Mouse (Mus musculus) MEL (cell line): ENCODE results near the gene E2f2. TPM values are rescaled to one million over a fixed set of nuclear protein-coding genes. Genes with fewer than 3 reads are reported as not detected.
A peak's percentile ranks its signal among the peaks of the same experiment; 100 is the strongest.

Experiments
- DNase-seq: peaks from one replicate; pipeline ENCODE4 v3.0.0; 2011; ENCODE audit warnings: low read depth, low spot score
- H3K27ac ChIP-seq: 2 replicates; pipeline ENCODE4 v1.5.1; 2012; ENCODE audit warnings: low read depth, mild to moderate bottlenecking, control low read depth, low read length, moderate library complexity; ENCODE audit not compliant: control insufficient read depth
- H3K27me3 ChIP-seq, 2 experiments: fragments of 150-350 bp in 1 of 2; sonication (generic) in 1 of 2; 2 replicates each; pipeline ENCODE4 v1.6.1; 2012; ENCODE audit warnings: low read length in 2 of 2, mild to moderate bottlenecking in 2 of 2, improper control_type of control experiment in 1 of 2, moderate library complexity in 1 of 2; ENCODE audit not compliant: insufficient read depth in 2 of 2, control insufficient read depth in 1 of 2
- H3K36me3 ChIP-seq, 2 experiments: 2 replicates each; pipeline ENCODE4 v1.6.1; 2012 to 2014; ENCODE audit warnings: low read length in 2 of 2, improper control_type of control experiment in 1 of 2, inconsistent platforms in 1 of 2, mild to moderate bottlenecking in 1 of 2; ENCODE audit not compliant: insufficient read depth in 2 of 2, control insufficient read depth in 1 of 2
- H3K4me1 ChIP-seq, 2 experiments: fragments of 150-350 bp in 1 of 2; sonication (generic) in 1 of 2; 2 replicates each; pipeline ENCODE4 v1.6.1; 2012; ENCODE audit warnings: low read length in 2 of 2, improper control_type of control experiment in 1 of 2, mild to moderate bottlenecking in 1 of 2; ENCODE audit not compliant: insufficient read depth in 2 of 2, control insufficient read depth in 1 of 2
- H3K4me3 ChIP-seq, 2 experiments: fragments of 150-350 bp in 1 of 2; sonication (generic) in 1 of 2; 2 replicates each; pipeline ENCODE4 v1.5.1; 2012; ENCODE audit warnings: low read depth in 2 of 2, low read length in 2 of 2, mild to moderate bottlenecking in 2 of 2, moderate library complexity in 2 of 2, control low read depth in 1 of 2, improper control_type of control experiment in 1 of 2; ENCODE audit not compliant: control insufficient read depth in 1 of 2, insufficient read depth in 1 of 2
- H3K79me2 ChIP-seq: 2 replicates; pipeline ENCODE4 v1.6.1; 2012; ENCODE audit warnings: mild to moderate bottlenecking, low read length, moderate library complexity; ENCODE audit not compliant: control insufficient read depth, poor library complexity, insufficient read depth
- H3K9ac ChIP-seq: 2 replicates; pipeline ENCODE4 v1.6.1; 2012; ENCODE audit warnings: low read depth, mild to moderate bottlenecking, control low read depth, low read length, moderate library complexity; ENCODE audit not compliant: control insufficient read depth, poor library complexity, severe bottlenecking
- H3K9me3 ChIP-seq: fragments of 150-350 bp; sonication (generic); replicated peaks from 2 replicates; pipeline ENCODE4 v1.6.1; 2012; ENCODE audit warnings: mild to moderate bottlenecking, low read length, improper control_type of control experiment, moderate library complexity; ENCODE audit not compliant: insufficient read depth
- BHLHE40 ChIP-seq: IDR thresholded peaks from 2 replicates; pipeline ENCODE4 v1.6.1; 2012; ENCODE audit warnings: low read depth, mild to moderate bottlenecking, inconsistent platforms, low read length, improper control_type of control experiment, borderline replicate concordance
- CHD1 ChIP-seq: IDR thresholded peaks from 2 replicates; pipeline ENCODE4 v1.6.1; 2012; ENCODE audit warnings: low read depth, mild to moderate bottlenecking, inconsistent platforms, low read length, improper control_type of control experiment
- CHD2 ChIP-seq: IDR thresholded peaks from 2 replicates; pipeline ENCODE4 v1.6.1; 2011; ENCODE audit warnings: low read length, improper control_type of control experiment
- CTCF ChIP-seq, 3 experiments: IDR thresholded peaks in 2 of 3; conservative IDR thresholded peaks in 1 of 3; 2 replicates each; pipeline ENCODE4 v1.5.1; 2011 to 2012; ENCODE audit warnings: low read length in 3 of 3, low read depth in 2 of 3, mild to moderate bottlenecking in 2 of 3, improper control_type of control experiment in 1 of 3, inconsistent platforms in 1 of 3, mixed read lengths in 1 of 3, moderate library complexity in 1 of 3; ENCODE audit not compliant: control insufficient read depth in 1 of 3, insufficient read depth in 1 of 3, poor library complexity in 1 of 3, severe bottlenecking in 1 of 3
- EP300 ChIP-seq, 2 experiments: IDR thresholded peaks; 2 replicates each; pipeline ENCODE4 v1.6.1; 2011; ENCODE audit warnings: improper control_type of control experiment in 2 of 2, low read length in 2 of 2, low read depth in 1 of 2, mild to moderate bottlenecking in 1 of 2
- ETS1 ChIP-seq: IDR thresholded peaks from 2 replicates; pipeline ENCODE4 v1.6.1; 2012; ENCODE audit warnings: low read depth, mild to moderate bottlenecking, inconsistent platforms, low read length, improper control_type of control experiment, moderate library complexity
- GATA1 ChIP-seq: IDR thresholded peaks from 2 replicates; pipeline ENCODE4 v1.6.1; 2011; ENCODE audit warnings: low read depth, low read length, improper control_type of control experiment
- KAT2A ChIP-seq: conservative IDR thresholded peaks from 2 replicates; pipeline ENCODE4 v1.6.1; 2012; ENCODE audit warnings: low read depth, low read length, improper control_type of control experiment, inconsistent platforms
- MAZ ChIP-seq: IDR thresholded peaks from 2 replicates; pipeline ENCODE4 v1.6.1; 2012; ENCODE audit warnings: low read depth, mild to moderate bottlenecking, inconsistent platforms, low read length, improper control_type of control experiment
- NELFE ChIP-seq: IDR thresholded peaks from 2 replicates; pipeline ENCODE4 v1.6.1; 2011; ENCODE audit warnings: low read depth, low read length, improper control_type of control experiment
- NRF1 ChIP-seq: IDR thresholded peaks from 2 replicates; pipeline ENCODE4 v1.6.1; 2014; ENCODE audit warnings: low read depth, mild to moderate bottlenecking, inconsistent platforms, low read length, improper control_type of control experiment, moderate library complexity; ENCODE audit not compliant: poor library complexity, insufficient read depth, severe bottlenecking
- POLR2AphosphoS5 ChIP-seq: IDR thresholded peaks from 2 replicates; pipeline ENCODE4 v1.6.1; 2012; ENCODE audit warnings: low read depth, borderline replicate concordance, mild to moderate bottlenecking, inconsistent platforms, low read length, moderate library complexity, mixed read lengths
- RCOR1 ChIP-seq: IDR thresholded peaks from 2 replicates; pipeline ENCODE4 v1.6.1; 2012; ENCODE audit warnings: low read depth, mild to moderate bottlenecking, inconsistent platforms, low read length, improper control_type of control experiment
- SIN3A ChIP-seq: IDR thresholded peaks from 2 replicates; pipeline ENCODE4 v1.6.1; 2012; ENCODE audit warnings: low read length, improper control_type of control experiment, inconsistent platforms
- TAL1 ChIP-seq: IDR thresholded peaks from 2 replicates; pipeline ENCODE4 v1.6.1; 2012; ENCODE audit warnings: mild to moderate bottlenecking, inconsistent platforms, low read length, moderate library complexity, mixed read lengths
- TBP ChIP-seq: IDR thresholded peaks from 2 replicates; pipeline ENCODE4 v1.8.0; 2011; ENCODE audit warnings: low read depth, low read length, improper control_type of control experiment
- TCF12 ChIP-seq: IDR thresholded peaks from 2 replicates; pipeline ENCODE4 v1.6.1; 2014; ENCODE audit warnings: low read depth, mild to moderate bottlenecking, inconsistent platforms, low read length, improper control_type of control experiment, moderate library complexity
- UBTF ChIP-seq: IDR thresholded peaks from 2 replicates; pipeline ENCODE4 v1.6.1; 2012; ENCODE audit warnings: low read depth, mild to moderate bottlenecking, inconsistent platforms, low read length, improper control_type of control experiment, moderate library complexity, borderline replicate concordance; ENCODE audit not compliant: insufficient read depth
- USF1 ChIP-seq: IDR thresholded peaks from 2 replicates; pipeline ENCODE4 v1.6.1; 2014; ENCODE audit warnings: low read depth, mild to moderate bottlenecking, inconsistent platforms, low read length, improper control_type of control experiment, moderate library complexity
- USF2 ChIP-seq, 2 experiments: IDR thresholded peaks; 2 replicates each; pipeline ENCODE4 v1.6.1; 2011 to 2012; ENCODE audit warnings: improper control_type of control experiment in 2 of 2, low read length in 2 of 2, borderline replicate concordance in 1 of 2, inconsistent platforms in 1 of 2, low read depth in 1 of 2, mild to moderate bottlenecking in 1 of 2; ENCODE audit not compliant: insufficient read depth in 1 of 2
- ZKSCAN1 ChIP-seq: IDR thresholded peaks from 2 replicates; pipeline ENCODE4 v1.6.1; 2012; ENCODE audit warnings: low read depth, mild to moderate bottlenecking, inconsistent platforms, low read length, improper control_type of control experiment, moderate library complexity
- ZMIZ1 ChIP-seq: IDR thresholded peaks from 2 replicates; pipeline ENCODE4 v1.6.1; 2012; ENCODE audit warnings: low read depth, mild to moderate bottlenecking, inconsistent platforms, low read length, improper control_type of control experiment, moderate library complexity
- ZNF384 ChIP-seq: IDR thresholded peaks from 2 replicates; pipeline ENCODE4 v1.6.1; 2012; ENCODE audit warnings: low read depth, mild to moderate bottlenecking, inconsistent platforms, low read length, improper control_type of control experiment
- polyA plus RNA-seq, 2 experiments: library from polyadenylated mRNA; stranded (reverse) in 1 of 2; unstranded in 1 of 2; fragments of >175 nt in 1 of 2; fragments of >200 nt in 1 of 2; gene quantifications; 2 replicates each; pipeline versions ENCODE4 v1.2.1 to v1.2.4; 2012; ENCODE audit warnings: low replicate concordance in 2 of 2, low read depth in 1 of 2; ENCODE audit not compliant: insufficient read length in 2 of 2, insufficient read depth in 1 of 2, missing spikeins in 1 of 2
- total RNA-seq: library from RNA; depleted of rRNA; stranded (reverse); fragments of 300-350 nt; gene quantifications from 2 replicates; pipeline ENCODE4 v1.2.3, GENCODE M21; 2012

The E2f2 gene
- total and polyA plus RNA-seq, 3 experiments: 11.2 to 25.4 TPM; not detected in 1

DNA sequence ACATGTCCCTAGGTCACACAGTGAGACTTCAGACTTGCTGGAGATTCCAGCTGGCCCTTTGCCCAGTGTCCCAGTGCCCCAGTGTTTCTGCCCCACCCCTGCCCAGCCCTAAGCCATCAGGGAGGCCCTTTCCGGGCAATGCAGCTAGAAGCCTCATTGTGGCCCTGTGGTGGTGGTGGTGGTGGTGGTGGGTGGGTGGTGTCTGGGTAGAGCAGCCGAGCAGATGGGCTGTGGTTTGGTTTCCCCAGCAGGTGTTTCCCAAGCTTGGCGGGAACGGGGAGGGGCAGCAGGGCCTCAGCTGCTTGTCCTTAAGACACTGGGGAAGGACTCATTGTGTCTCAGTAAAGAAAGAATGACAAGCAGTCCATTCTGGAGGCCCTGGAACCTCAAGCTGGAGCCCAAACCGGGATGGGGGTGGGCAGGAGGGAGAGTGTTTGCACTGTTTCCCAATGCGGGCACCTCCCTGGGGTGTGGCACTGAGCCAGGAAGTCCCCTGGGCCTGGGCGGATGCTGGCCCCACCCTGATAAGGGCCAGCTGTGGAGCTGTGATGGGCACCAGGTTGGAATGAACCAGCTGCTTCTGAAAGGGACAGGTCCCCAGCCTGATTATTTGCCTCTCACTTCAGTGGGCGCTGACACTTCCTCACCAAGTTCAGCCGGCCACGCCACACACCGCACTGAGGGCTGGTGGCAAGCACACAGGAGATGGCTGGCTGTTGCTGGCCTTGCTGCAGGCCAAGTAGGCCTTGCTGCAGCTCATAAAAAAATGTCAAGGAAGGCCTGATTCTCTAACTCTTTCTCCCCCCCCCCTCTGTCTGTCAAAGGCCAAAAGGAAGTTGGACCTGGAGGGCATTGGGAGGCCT is 5.6 kb downstream of the E2f2 start (continued):
- TF ChIP-seq CTCF (IDR thresholded peaks at IDR 0.05 in 2 of 3, conservative IDR thresholded peaks at IDR 0.05 in 1 of 3; ENCODE audit: control insufficient read depth in 1 of 3, insufficient read depth in 1 of 3, low read depth in 2 of 3, low read length in 3 of 3, poor library complexity in 1 of 3, severe bottlenecking in 1 of 3) (no peak), CHD2 (no peak), NRF1 (no peak), USF2 (IDR thresholded peaks at IDR 0.05; ENCODE audit: borderline replicate concordance in 1 of 2, insufficient read depth in 1 of 2, low read depth in 1 of 2, low read length in 2 of 2) (no peak), ZMIZ1 (peak; percentile 51; the same call in 1 of the 2 replicates), NELFE (peak; percentile 41), CHD1 (no peak)
- TF ChIP-seq, all 39 proteins: peak for 18

GRCm38 (mm10) chr4:136178475-136178921 is 6.3 kb downstream of the E2f2 start:
- Histone ChIP-seq H3K79me2 (peaks cover 29% of the 10 kb centered on the region), H3K36me3 (peaks cover 0 to 54% of the 10 kb centered on the region in 2 experiments; a peak in 2 of 4 replicates), H3K27ac (peak overlapping the region; percentile 94), H3K4me3 (peak overlapping the region in 1 of 2 experiments; percentile 4; a peak in 1 of 4 replicates), H3K4me1 (peaks cover 18 to 63% of the 10 kb centered on the region in 2 experiments), H3K9me3 (no peaks in the 10 kb centered on the region), H3K9ac (peak overlapping the region; percentile 71), H3K27me3 (no peaks in the 10 kb centered on the region)
- peak; percentile 65 for DNase-seq
- TF ChIP-seq GATA1: no peak
- no peak for TF ChIP-seq MAZ
- no peak for TF ChIP-seq UBTF
- no peak for TF ChIP-seq KAT2A
- peak; percentile 95 for TF ChIP-seq ZNF384
- TF ChIP-seq ETS1: peak; percentile 79
- peak; percentile 22 for TF ChIP-seq SIN3A
- TF ChIP-seq TBP: no peak
- TF ChIP-seq TAL1: no peak
- peak in 1 of 2 experiments; percentile 57; a peak in 2 of 4 replicates for TF ChIP-seq EP300 (IDR thresholded peaks at IDR 0.05; ENCODE audit: low read depth in 1 of 2, low read length in 2 of 2)
- no peak for TF ChIP-seq POLR2AphosphoS5
- no peak for TF ChIP-seq USF1
- no peak for TF ChIP-seq RCOR1
- TF ChIP-seq CHD2: no peak
- 0 out of 2 replicates have a peak, but pooled peaks have one; percentile 5 for TF ChIP-seq ZKSCAN1
- no peak for TF ChIP-seq CTCF (IDR thresholded peaks at IDR 0.05 in 2 of 3, conservative IDR thresholded peaks at IDR 0.05 in 1 of 3; ENCODE audit: control insufficient read depth in 1 of 3, insufficient read depth in 1 of 3, low read depth in 2 of 3, low read length in 3 of 3, poor library complexity in 1 of 3, severe bottlenecking in 1 of 3)
- no peak for TF ChIP-seq BHLHE40
- TF ChIP-seq TCF12: peak; percentile 33; the same call in 1 of the 2 replicates
